In the genomic region with DNA sequence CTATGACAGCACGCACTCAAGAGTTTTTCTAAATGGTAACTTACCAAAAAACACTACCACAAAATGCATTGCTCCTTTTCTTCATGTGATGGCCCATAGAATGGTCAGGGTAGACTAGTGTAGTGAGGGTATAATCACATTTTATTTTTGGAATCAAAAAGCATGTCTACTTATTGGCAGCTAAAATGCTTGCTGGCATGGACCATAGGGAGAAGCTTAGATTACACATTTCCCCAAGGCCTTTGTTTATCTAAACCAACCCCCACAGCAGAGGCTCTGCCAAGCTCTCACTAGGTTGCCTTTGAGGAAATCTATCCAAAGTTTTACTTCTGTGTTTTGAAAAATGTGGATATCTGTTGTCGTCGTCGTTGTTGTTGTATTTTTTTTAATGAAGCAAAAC, we compare ENCODE assay signal across 14 mouse cellular contexts.
DNase-seq lines count a peak whose midpoint lies in the region; ATAC-seq lines count a peak whose summit lies in the region.
"Had no signal": no experiment of that assay in that cellular context is flagged by ENCODE, and none has a peak within 500 bp of the region (broad histone marks: within the 10 kb centered on the region; RNA-seq: fewer than 3 reads in every experiment).

No protein-coding gene starts in this region.

- H3K9ac ChIP-seq in midbrain, embryonic 11.5 days (ENCODE audit: low read length): no peak overlapping the region
- H3K9ac ChIP-seq: forebrain, embryonic 15.5 days; midbrain, embryonic 13.5 days had no signal

- no peaks in the 10 kb centered on the region for H3K27me3 ChIP-seq in heart, embryonic 10.5 days (ENCODE audit: insufficient read depth, poor library complexity, severe bottlenecking)
- H3K27me3 ChIP-seq in midbrain, embryonic 11.5 days (ENCODE audit: control insufficient read depth, insufficient read depth, low read length): no peaks in the 10 kb centered on the region
- no peaks in the 10 kb centered on the region for H3K27me3 ChIP-seq in midbrain, embryonic 10.5 days (ENCODE audit: low read depth, poor library complexity, severe bottlenecking)
- H3K27me3 ChIP-seq: forebrain, embryonic 15.5 days; midbrain, embryonic 13.5 days had no signal

- no peak overlapping the region for H3K4me3 ChIP-seq in heart, embryonic 10.5 days
- no peak overlapping the region for H3K4me3 ChIP-seq in midbrain, embryonic 11.5 days (ENCODE audit: low read depth, low read length)
- no peak overlapping the region for H3K4me3 ChIP-seq in midbrain, embryonic 10.5 days
- H3K4me3 ChIP-seq: forebrain, embryonic 15.5 days; midbrain, embryonic 13.5 days had no signal

- H3K4me2 ChIP-seq in midbrain, embryonic 11.5 days: no peak overlapping the region
- H3K4me2 ChIP-seq: forebrain, embryonic 15.5 days; midbrain, embryonic 13.5 days had no signal

- H3K9me3 ChIP-seq in heart, embryonic 10.5 days: no peaks in the 10 kb centered on the region
- H3K9me3 ChIP-seq in midbrain, embryonic 11.5 days (ENCODE audit: control insufficient read depth, low read length): no peaks in the 10 kb centered on the region
- no peaks in the 10 kb centered on the region for H3K9me3 ChIP-seq in midbrain, embryonic 10.5 days (replicated peaks)
- H3K9me3 ChIP-seq: forebrain, embryonic 15.5 days; midbrain, embryonic 13.5 days had no signal

- no peaks in the 10 kb centered on the region for H3K36me3 ChIP-seq in heart, embryonic 10.5 days
- no peaks in the 10 kb centered on the region for H3K36me3 ChIP-seq in midbrain, embryonic 11.5 days (ENCODE audit: control insufficient read depth, insufficient read depth, low read length)
- H3K36me3 ChIP-seq in midbrain, embryonic 10.5 days: no peaks in the 10 kb centered on the region
- H3K36me3 ChIP-seq: forebrain, embryonic 15.5 days; midbrain, embryonic 13.5 days had no signal

- no peak overlapping the region for H3K27ac ChIP-seq in heart, embryonic 10.5 days
- H3K27ac ChIP-seq in midbrain, embryonic 11.5 days (ENCODE audit: low read depth, low read length): no peak overlapping the region
- no peak overlapping the region for H3K27ac ChIP-seq in midbrain, embryonic 10.5 days (replicated peaks)
- H3K27ac ChIP-seq: forebrain, embryonic 15.5 days; midbrain, embryonic 13.5 days had no signal

- intact Hi-C loops in gastrocnemius, postnatal 14 days (cut with DNase I; ENCODE audit: low total_unique reads): no loop called here

- H3K4me1 ChIP-seq in heart, embryonic 10.5 days: no peaks in the 10 kb centered on the region
- H3K4me1 ChIP-seq in midbrain, embryonic 11.5 days (ENCODE audit: control insufficient read depth, insufficient read depth, low read length): no peaks in the 10 kb centered on the region
- H3K4me1 ChIP-seq in midbrain, embryonic 10.5 days: no peaks in the 10 kb centered on the region
- H3K4me1 ChIP-seq: forebrain, embryonic 15.5 days; midbrain, embryonic 13.5 days had no signal

- DNase-seq in heart, adult 8-10 months (ENCODE audit: low spot score): peak; percentile 35
- no peak for DNase-seq in heart, embryonic 10.5 days (ENCODE audit: low spot score)
- DNase-seq in midbrain, embryonic 11.5 days (ENCODE audit: low spot score, missing footprints): peak; percentile 35
- DNase-seq in midbrain, embryonic 10.5 days (ENCODE audit: low spot score): no peak
- DNase-seq in heart, postnatal 4 days: peak; percentile 36
- DNase-seq in gastrocnemius, adult 18-20 months (ENCODE audit: low spot score): no peak
- DNase-seq in gastrocnemius, postnatal 14 days: no peak
- DNase-seq: cerebellum, postnatal 25 days; kidney, postnatal 4 days; left cerebral cortex, postnatal 4 days; right cerebral cortex, postnatal 14 days had no signal

- WGBS in heart, embryonic 10.5 days: 77% methylated on average over 4 of the region's 4 CpGs
- WGBS in midbrain, embryonic 11.5 days: 83% methylated on average over 4 of the region's 4 CpGs
- 81% methylated on average over 4 of the region's 4 CpGs for WGBS in midbrain, embryonic 10.5 days

- no peak for ATAC-seq in midbrain, embryonic 11.5 days (ENCODE audit: low FRiP score)
- ATAC-seq: forebrain, embryonic 15.5 days; inflammation-experienced regulatory T-cells, adult 6 months; midbrain, embryonic 13.5 days had no signal

Comparison
In these comparisons a context has a peak if more than half of its experiments do, and no peak if none do; other contexts are left out.
1. DNase-seq: peak in heart, adult 8-10 months (single experiment), midbrain, embryonic 11.5 days (single experiment) and heart, postnatal 4 days (single experiment); none in heart, embryonic 10.5 days (single experiment), midbrain, embryonic 10.5 days (single experiment), gastrocnemius, adult 18-20 months (single experiment) and gastrocnemius, postnatal 14 days (single experiment).